Mouse (Mus musculus) MEL (cell line): ENCODE measurements around the gene Mcrip2. TPM values are rescaled to one million over a fixed set of nuclear protein-coding genes. Genes with fewer than 3 reads are reported as not detected.

Experiments
- DNase-seq: peaks from one replicate; pipeline ENCODE4 v3.0.0; 2011; ENCODE audit warnings: low read depth, low spot score
- H3K27ac ChIP-seq: 2 replicates; pipeline ENCODE4 v1.5.1; 2012; ENCODE audit warnings: low read depth, mild to moderate bottlenecking, control low read depth, low read length, moderate library complexity; ENCODE audit not compliant: control insufficient read depth
- H3K27me3 ChIP-seq, 2 experiments: fragments of 150-350 bp in 1 of 2; sonication (generic) in 1 of 2; 2 replicates each; pipeline ENCODE4 v1.6.1; 2012; ENCODE audit warnings: low read length in 2 of 2, mild to moderate bottlenecking in 2 of 2, improper control_type of control experiment in 1 of 2, moderate library complexity in 1 of 2; ENCODE audit not compliant: insufficient read depth in 2 of 2, control insufficient read depth in 1 of 2
- H3K36me3 ChIP-seq, 2 experiments: 2 replicates each; pipeline ENCODE4 v1.6.1; 2012 to 2014; ENCODE audit warnings: low read length in 2 of 2, improper control_type of control experiment in 1 of 2, inconsistent platforms in 1 of 2, mild to moderate bottlenecking in 1 of 2; ENCODE audit not compliant: insufficient read depth in 2 of 2, control insufficient read depth in 1 of 2
- H3K4me1 ChIP-seq, 2 experiments: fragments of 150-350 bp in 1 of 2; sonication (generic) in 1 of 2; 2 replicates each; pipeline ENCODE4 v1.6.1; 2012; ENCODE audit warnings: low read length in 2 of 2, improper control_type of control experiment in 1 of 2, mild to moderate bottlenecking in 1 of 2; ENCODE audit not compliant: insufficient read depth in 2 of 2, control insufficient read depth in 1 of 2
- H3K4me3 ChIP-seq, 2 experiments: fragments of 150-350 bp in 1 of 2; sonication (generic) in 1 of 2; 2 replicates each; pipeline ENCODE4 v1.5.1; 2012; ENCODE audit warnings: low read depth in 2 of 2, low read length in 2 of 2, mild to moderate bottlenecking in 2 of 2, moderate library complexity in 2 of 2, control low read depth in 1 of 2, improper control_type of control experiment in 1 of 2; ENCODE audit not compliant: control insufficient read depth in 1 of 2, insufficient read depth in 1 of 2
- H3K79me2 ChIP-seq: 2 replicates; pipeline ENCODE4 v1.6.1; 2012; ENCODE audit warnings: mild to moderate bottlenecking, low read length, moderate library complexity; ENCODE audit not compliant: control insufficient read depth, poor library complexity, insufficient read depth
- H3K9ac ChIP-seq: 2 replicates; pipeline ENCODE4 v1.6.1; 2012; ENCODE audit warnings: low read depth, mild to moderate bottlenecking, control low read depth, low read length, moderate library complexity; ENCODE audit not compliant: control insufficient read depth, poor library complexity, severe bottlenecking
- H3K9me3 ChIP-seq: fragments of 150-350 bp; sonication (generic); replicated peaks from 2 replicates; pipeline ENCODE4 v1.6.1; 2012; ENCODE audit warnings: mild to moderate bottlenecking, low read length, improper control_type of control experiment, moderate library complexity; ENCODE audit not compliant: insufficient read depth
- CTCF ChIP-seq, 3 experiments: IDR thresholded peaks in 2 of 3; conservative IDR thresholded peaks in 1 of 3; 2 replicates each; pipeline ENCODE4 v1.5.1; 2011 to 2012; ENCODE audit warnings: low read length in 3 of 3, low read depth in 2 of 3, mild to moderate bottlenecking in 2 of 3, improper control_type of control experiment in 1 of 3, inconsistent platforms in 1 of 3, mixed read lengths in 1 of 3, moderate library complexity in 1 of 3; ENCODE audit not compliant: control insufficient read depth in 1 of 3, insufficient read depth in 1 of 3, poor library complexity in 1 of 3, severe bottlenecking in 1 of 3
- ELF1 ChIP-seq: IDR thresholded peaks from 2 replicates; pipeline ENCODE4 v1.6.1; 2014; ENCODE audit warnings: low read depth, mild to moderate bottlenecking, inconsistent platforms, low read length, improper control_type of control experiment, moderate library complexity
- ETS1 ChIP-seq: IDR thresholded peaks from 2 replicates; pipeline ENCODE4 v1.6.1; 2012; ENCODE audit warnings: low read depth, mild to moderate bottlenecking, inconsistent platforms, low read length, improper control_type of control experiment, moderate library complexity
- GABPA ChIP-seq: IDR thresholded peaks from 2 replicates; pipeline ENCODE4 v1.6.1; 2012; ENCODE audit warnings: low read depth, mild to moderate bottlenecking, inconsistent platforms, low read length, improper control_type of control experiment, moderate library complexity
- KAT2A ChIP-seq: conservative IDR thresholded peaks from 2 replicates; pipeline ENCODE4 v1.6.1; 2012; ENCODE audit warnings: low read depth, low read length, improper control_type of control experiment, inconsistent platforms
- MAX ChIP-seq: IDR thresholded peaks from 2 replicates; pipeline ENCODE4 v1.6.1; 2011; ENCODE audit warnings: low read length, improper control_type of control experiment
- MXI1 ChIP-seq: IDR thresholded peaks from 2 replicates; pipeline ENCODE4 v1.6.1; 2011; ENCODE audit warnings: mild to moderate bottlenecking, low read depth, low read length, improper control_type of control experiment
- MYC ChIP-seq: IDR thresholded peaks from 2 replicates; pipeline ENCODE4 v1.6.1; 2011; ENCODE audit warnings: low read depth, mild to moderate bottlenecking, low read length, improper control_type of control experiment, moderate library complexity
- NRF1 ChIP-seq: IDR thresholded peaks from 2 replicates; pipeline ENCODE4 v1.6.1; 2014; ENCODE audit warnings: low read depth, mild to moderate bottlenecking, inconsistent platforms, low read length, improper control_type of control experiment, moderate library complexity; ENCODE audit not compliant: poor library complexity, insufficient read depth, severe bottlenecking
- POLR2AphosphoS5 ChIP-seq: IDR thresholded peaks from 2 replicates; pipeline ENCODE4 v1.6.1; 2012; ENCODE audit warnings: low read depth, borderline replicate concordance, mild to moderate bottlenecking, inconsistent platforms, low read length, moderate library complexity, mixed read lengths
- RAD21 ChIP-seq: IDR thresholded peaks from 2 replicates; pipeline ENCODE4 v1.6.1; 2011; ENCODE audit warnings: mild to moderate bottlenecking, low read depth, low read length, improper control_type of control experiment
- RCOR1 ChIP-seq: IDR thresholded peaks from 2 replicates; pipeline ENCODE4 v1.6.1; 2012; ENCODE audit warnings: low read depth, mild to moderate bottlenecking, inconsistent platforms, low read length, improper control_type of control experiment
- SIN3A ChIP-seq: IDR thresholded peaks from 2 replicates; pipeline ENCODE4 v1.6.1; 2012; ENCODE audit warnings: low read length, improper control_type of control experiment, inconsistent platforms
- SMC3 ChIP-seq: IDR thresholded peaks from 2 replicates; pipeline ENCODE4 v1.6.1; 2011; ENCODE audit warnings: low read depth, low read length, improper control_type of control experiment
- TAL1 ChIP-seq: IDR thresholded peaks from 2 replicates; pipeline ENCODE4 v1.6.1; 2012; ENCODE audit warnings: mild to moderate bottlenecking, inconsistent platforms, low read length, moderate library complexity, mixed read lengths
- TBP ChIP-seq: IDR thresholded peaks from 2 replicates; pipeline ENCODE4 v1.8.0; 2011; ENCODE audit warnings: low read depth, low read length, improper control_type of control experiment
- TCF12 ChIP-seq: IDR thresholded peaks from 2 replicates; pipeline ENCODE4 v1.6.1; 2014; ENCODE audit warnings: low read depth, mild to moderate bottlenecking, inconsistent platforms, low read length, improper control_type of control experiment, moderate library complexity
- UBTF ChIP-seq: IDR thresholded peaks from 2 replicates; pipeline ENCODE4 v1.6.1; 2012; ENCODE audit warnings: low read depth, mild to moderate bottlenecking, inconsistent platforms, low read length, improper control_type of control experiment, moderate library complexity, borderline replicate concordance; ENCODE audit not compliant: insufficient read depth
- USF2 ChIP-seq, 2 experiments: IDR thresholded peaks; 2 replicates each; pipeline ENCODE4 v1.6.1; 2011 to 2012; ENCODE audit warnings: improper control_type of control experiment in 2 of 2, low read length in 2 of 2, borderline replicate concordance in 1 of 2, inconsistent platforms in 1 of 2, low read depth in 1 of 2, mild to moderate bottlenecking in 1 of 2; ENCODE audit not compliant: insufficient read depth in 1 of 2
- ZKSCAN1 ChIP-seq: IDR thresholded peaks from 2 replicates; pipeline ENCODE4 v1.6.1; 2012; ENCODE audit warnings: low read depth, mild to moderate bottlenecking, inconsistent platforms, low read length, improper control_type of control experiment, moderate library complexity
- polyA plus RNA-seq, 2 experiments: library from polyadenylated mRNA; stranded (reverse) in 1 of 2; unstranded in 1 of 2; fragments of >175 nt in 1 of 2; fragments of >200 nt in 1 of 2; gene quantifications; 2 replicates each; pipeline versions ENCODE4 v1.2.1 to v1.2.4; 2012; ENCODE audit warnings: low replicate concordance in 2 of 2, low read depth in 1 of 2; ENCODE audit not compliant: insufficient read length in 2 of 2, insufficient read depth in 1 of 2, missing spikeins in 1 of 2
- total RNA-seq: library from RNA; depleted of rRNA; stranded (reverse); fragments of 300-350 nt; gene quantifications from 2 replicates; pipeline ENCODE4 v1.2.3, GENCODE M21; 2012

The Mcrip2 gene
- total and polyA plus RNA-seq, 3 experiments, result 88.9 to 281 (median 107) TPM

GRCm38 (mm10) chr17:25827546-25828222, 40.9 kb downstream of the Mcrip2 start:
- Histone ChIP-seq H3K27ac (no peak overlapping the region), H3K4me1 (peaks cover 0 to 42% of the 10 kb centered on the region in 2 experiments; a peak in 2 of 4 replicates), H3K9me3 (no peaks in the 10 kb centered on the region), H3K27me3 (no peaks in the 10 kb centered on the region), H3K9ac (no peak overlapping the region), H3K79me2 (peaks cover 60% of the 10 kb centered on the region), H3K36me3 (peaks cover 0 to 16% of the 10 kb centered on the region in 2 experiments; a peak in 2 of 4 replicates), H3K4me3 (no peak overlapping the region)
- no peak for DNase-seq
- TF ChIP-seq GABPA (no peak), MAX (no peak), SMC3 (no peak), TCF12 (no peak), UBTF (no peak), ZKSCAN1 (no peak), RAD21 (no peak), MXI1 (no peak), ELF1 (no peak), NRF1 (no peak), RCOR1 (no peak), SIN3A (no peak), KAT2A (no peak), USF2 (IDR thresholded peaks at IDR 0.05; ENCODE audit: borderline replicate concordance in 1 of 2, insufficient read depth in 1 of 2, low read depth in 1 of 2, low read length in 2 of 2) (no peak), MYC (no peak), CTCF (IDR thresholded peaks at IDR 0.05 in 2 of 3, conservative IDR thresholded peaks at IDR 0.05 in 1 of 3; ENCODE audit: control insufficient read depth in 1 of 3, insufficient read depth in 1 of 3, low read depth in 2 of 3, low read length in 3 of 3, poor library complexity in 1 of 3, severe bottlenecking in 1 of 3) (no peak), ETS1 (no peak), POLR2AphosphoS5 (no peak), TAL1 (no peak), TBP (no peak)
- TF ChIP-seq, all 39 proteins: peak for 0
